Mouse (Mus musculus) liver, adult 2 months (tissue): ENCODE results near the gene Lman1l.

Experiments
- CTCF ChIP-seq: fragments of 200-500 bp; IDR thresholded peaks from 2 replicates; pipeline ENCODE4 v1.5.1; 2011; ENCODE audit warnings: low read depth, low read length, control low read depth
- POLR2A ChIP-seq: fragments of 200-500 bp; IDR thresholded peaks from 2 replicates; pipeline ENCODE4 v1.6.1; 2011; ENCODE audit warnings: low read length, control low read depth; ENCODE audit not compliant: insufficient read depth; ENCODE audit errors: extremely low read depth

GRCm38 (mm10) chr9:57628717-57629116 lies 8.1 kb upstream of the Lman1l start:
- TF ChIP-seq CTCF: no peak
- TF ChIP-seq POLR2A: no peak
